Mouse (Mus musculus) testis, adult 2 months (tissue): ENCODE data around the gene Col27a1.

ENCODE experiments used
- CTCF ChIP-seq: fragments of 200-500 bp; IDR thresholded peaks from 2 replicates; pipeline ENCODE4 v1.5.1; 2012; ENCODE audit warnings: low read depth, mild to moderate bottlenecking, inconsistent platforms, low read length, moderate library complexity; ENCODE audit not compliant: control insufficient read depth, insufficient read depth, insufficient replicate concordance
- POLR2A ChIP-seq: fragments of 200-500 bp; IDR thresholded peaks from 2 replicates; pipeline ENCODE4 v1.6.1; 2012; ENCODE audit warnings: low read depth, mild to moderate bottlenecking, inconsistent platforms, low read length, moderate library complexity; ENCODE audit not compliant: control insufficient read depth

DNA sequence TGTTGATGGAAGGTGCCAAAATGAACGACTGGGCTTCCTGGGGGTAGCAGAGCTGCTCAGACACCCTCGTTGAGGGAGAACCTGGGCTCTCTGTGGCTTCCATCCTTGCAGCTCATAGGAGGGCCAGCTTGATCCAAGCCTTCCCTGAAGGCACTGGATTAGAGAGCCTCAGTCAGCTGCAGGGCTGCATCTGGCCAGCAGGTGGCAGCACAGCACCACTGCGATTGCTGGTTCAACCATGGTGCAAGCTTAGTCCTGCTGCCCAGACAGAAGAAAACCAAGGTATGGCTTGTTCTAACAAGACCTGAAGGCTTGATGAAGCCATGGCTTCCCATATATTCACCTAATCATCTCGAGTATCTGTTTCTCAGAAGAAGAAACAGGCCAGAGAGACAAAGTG is 154.8 kb downstream of the Col27a1 start:
- peak; percentile 99 for TF ChIP-seq CTCF
- no peak for TF ChIP-seq POLR2A
